Mouse (Mus musculus): ENCODE measurements around the gene Rxrg.

The Rxrg gene

GRCm38 (mm10) chr1:167648670-167649069, 50.5 kb downstream of the Rxrg start:
- no peak for DNase-seq

- DNase-seq = no peak
Observed at GRCm38 (mm10) chr1:167649122-167649633, 51.0 kb downstream of the Rxrg start.

GRCm38 (mm10) chr1:167652336-167652735, 54.2 kb downstream of the Rxrg start:
- DNase-seq = no peak

GRCm38 (mm10) chr1:167659065-167659464, 60.9 kb downstream of the Rxrg start:
- DNase-seq = no peak

GRCm38 (mm10) chr1:167660521-167661101, 62.4 kb downstream of the Rxrg start:
- DNase-seq = peak; percentile 38

GRCm38 (mm10) chr1:167661123-167661522, 62.9 kb downstream of the Rxrg start:
- DNase-seq = peak; percentile 6

- DNase-seq = no peak
Observed at GRCm38 (mm10) chr1:167663136-167663535, 65.0 kb downstream of the Rxrg start.

- peak; percentile 42 for DNase-seq
Observed at GRCm38 (mm10) chr1:167669796-167670195, 71.6 kb downstream of the Rxrg start.

GRCm38 (mm10) chr1:167672433-167672987, 74.3 kb downstream of the Rxrg start:
- DNase-seq = no peak

GRCm38 (mm10) chr1:167679061-167679460, 80.9 kb downstream of the Rxrg start:
- no peak for DNase-seq

- DNase-seq = no peak
Observed at GRCm38 (mm10) chr1:167688001-167688346, 89.8 kb downstream of the Rxrg start.

- DNase-seq = no peak
Observed at GRCm38 (mm10) chr1:167688347-167689231, 90.4 kb downstream of the Rxrg start.

- DNase-seq = no peak
Observed at GRCm38 (mm10) chr1:167689232-167689261, 90.9 kb downstream of the Rxrg start, which contains the start of gene Lmx1a. Gene Lmx1a (plus strand): TSS chr1:167689237.
